Mouse (Mus musculus): Measurements from ENCODE around the gene Zfp526. TPM values are rescaled to one million over a fixed set of nuclear protein-coding genes. Genes with fewer than 3 reads are reported as not detected.

Gene Zfp526
- polyA plus RNA-seq, 1 experiment from 2014 or later: 1.9 TPM

GRCm38 (mm10) chr7:25181814-25182213, 39.4 kb upstream of the Zfp526 start:
- Histone ChIP-seq H3K4me3 (ENCODE audit: low read depth, low read length) (no peak overlapping the region), H3K4me2 (ENCODE audit: low read depth, low read length) (no peak overlapping the region)

DNA sequence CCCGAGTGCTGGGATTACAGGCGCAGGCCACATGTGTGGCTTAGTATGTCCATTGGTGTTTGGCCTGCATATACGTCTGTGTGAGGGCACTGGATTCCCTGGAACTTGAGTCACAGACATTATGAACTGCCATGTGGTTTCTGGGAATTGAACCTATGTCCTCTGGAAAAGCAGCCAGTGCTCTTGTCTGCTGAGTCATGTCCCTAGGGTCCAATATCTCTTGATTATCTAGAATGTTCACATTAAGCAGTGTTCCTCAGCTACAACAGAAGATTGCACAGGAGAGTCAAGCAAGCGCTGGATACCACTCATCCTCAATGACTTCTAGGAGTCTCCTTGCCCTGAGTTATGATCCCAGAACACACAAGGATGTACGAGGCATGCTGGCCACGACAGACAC, 37.1 kb upstream of the Zfp526 start:
- Histone ChIP-seq H3K27ac (ENCODE audit: low read length) (no peak overlapping the region), H3K36me3 (ENCODE audit: control insufficient read depth, insufficient read depth) (no peaks in the 10 kb centered on the region), H3K4me2 (ENCODE audit: low read depth, low read length) (no peak overlapping the region), H3K4me1 (ENCODE audit: control insufficient read depth, low read depth, low read length) (peaks cover 2% of the 10 kb centered on the region), H3K9me3 (replicated peaks; ENCODE audit: control insufficient read depth, low read length) (no peaks in the 10 kb centered on the region), H3K4me3 (ENCODE audit: low read depth, low read length) (no peak overlapping the region), H3K9ac (ENCODE audit: low read depth, low read length) (no peak overlapping the region), H3K27me3 (ENCODE audit: control insufficient read depth, insufficient read depth, low read depth, low read length) (peaks cover 46% of the 10 kb centered on the region)
- no peak for ATAC-seq (ENCODE audit: low read depth)
- 47% methylated on average over 6 of the region's 6 CpGs for WGBS (ENCODE audit: insufficient replicate concordance)

More at GRCm38 (mm10) chr7:25181814-25182213, 39.4 kb upstream of the Zfp526 start:
- no peaks in the 10 kb centered on the region for H3K36me3 ChIP-seq (ENCODE audit: control insufficient read depth, insufficient read depth)
- H3K27me3 ChIP-seq (ENCODE audit: control insufficient read depth, insufficient read depth, low read depth, low read length): peaks cover 69% of the 10 kb centered on the region
- no peak overlapping the region for H3K27ac ChIP-seq (ENCODE audit: low read length)
- H3K9ac ChIP-seq (ENCODE audit: low read depth, low read length): no peak overlapping the region
- ATAC-seq (ENCODE audit: low read depth): no peak
- no peaks in the 10 kb centered on the region for H3K9me3 ChIP-seq (replicated peaks; ENCODE audit: control insufficient read depth, low read length)
- H3K4me1 ChIP-seq (ENCODE audit: control insufficient read depth, low read depth, low read length): no peaks in the 10 kb centered on the region; the same call in none of the 2 replicates
- 7% methylated on average over 21 of the region's 21 CpGs for WGBS (ENCODE audit: insufficient replicate concordance)

- Histone ChIP-seq H3K4me1 (ENCODE audit: control insufficient read depth, low read depth, low read length) (peaks cover 2% of the 10 kb centered on the region; the same call in 1 of the 2 replicates), H3K9me3 (replicated peaks; ENCODE audit: control insufficient read depth, low read length) (no peaks in the 10 kb centered on the region), H3K4me3 (ENCODE audit: low read depth, low read length) (no peak overlapping the region), H3K36me3 (ENCODE audit: control insufficient read depth, insufficient read depth) (no peaks in the 10 kb centered on the region), H3K4me2 (ENCODE audit: low read depth, low read length) (no peak overlapping the region), H3K27me3 (ENCODE audit: control insufficient read depth, insufficient read depth, low read depth, low read length) (peaks cover 7% of the 10 kb centered on the region), H3K27ac (ENCODE audit: low read length) (no peak overlapping the region), H3K9ac (ENCODE audit: low read depth, low read length) (no peak overlapping the region)
- ATAC-seq (ENCODE audit: low read depth): peak; percentile 64
- 27% methylated on average over 21 of the region's 21 CpGs for WGBS (ENCODE audit: insufficient replicate concordance)
These were observed 33.3 kb upstream of the Zfp526 start for GRCm38 (mm10) chr7:25187662-25188650.

- 75% methylated on average over 11 of the region's 11 CpGs for WGBS (ENCODE audit: insufficient replicate concordance)
- H3K27me3 ChIP-seq (ENCODE audit: control insufficient read depth, insufficient read depth, low read depth, low read length): no peaks in the 10 kb centered on the region
- H3K27ac ChIP-seq (ENCODE audit: low read length): no peak overlapping the region
- H3K4me3 ChIP-seq (ENCODE audit: low read depth, low read length): no peak overlapping the region
- ATAC-seq (ENCODE audit: low read depth): no peak
- H3K4me1 ChIP-seq (ENCODE audit: control insufficient read depth, low read depth, low read length): peaks cover 18% of the 10 kb centered on the region
- H3K36me3 ChIP-seq (ENCODE audit: control insufficient read depth, insufficient read depth): no peaks in the 10 kb centered on the region
- no peak overlapping the region for H3K4me2 ChIP-seq (ENCODE audit: low read depth, low read length)
- H3K9me3 ChIP-seq (replicated peaks; ENCODE audit: control insufficient read depth, low read length): no peaks in the 10 kb centered on the region
- no peak overlapping the region for H3K9ac ChIP-seq (ENCODE audit: low read depth, low read length)
These were observed 30.4 kb upstream of the Zfp526 start for GRCm38 (mm10) chr7:25190806-25191205.

DNA sequence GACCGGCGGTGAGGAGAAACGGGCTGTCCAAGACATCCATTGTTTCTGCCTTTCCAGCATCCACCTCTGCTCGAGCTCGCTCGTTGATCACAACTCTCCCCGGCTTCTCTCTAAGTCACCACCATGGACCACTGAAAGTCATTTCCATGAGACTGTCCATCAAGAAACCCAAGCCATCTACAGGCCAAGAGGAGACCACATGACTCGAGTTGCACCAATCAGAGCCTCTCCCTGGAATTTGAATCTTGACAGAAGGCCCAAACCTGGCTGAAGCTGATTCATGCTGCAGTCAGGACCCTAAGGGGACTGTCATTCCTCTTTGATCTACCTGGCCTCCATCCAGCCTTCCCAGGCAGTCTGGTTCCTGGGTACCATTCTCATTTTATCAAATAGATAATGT, 29.1 kb upstream of the Zfp526 start:
- Histone ChIP-seq H3K27ac (ENCODE audit: low read length) (no peak overlapping the region), H3K9ac (ENCODE audit: low read depth, low read length) (no peak overlapping the region), H3K4me2 (ENCODE audit: low read depth, low read length) (no peak overlapping the region), H3K36me3 (ENCODE audit: control insufficient read depth, insufficient read depth) (no peaks in the 10 kb centered on the region), H3K4me1 (ENCODE audit: control insufficient read depth, low read depth, low read length) (peaks cover 28% of the 10 kb centered on the region), H3K27me3 (ENCODE audit: control insufficient read depth, insufficient read depth, low read depth, low read length) (no peaks in the 10 kb centered on the region), H3K4me3 (ENCODE audit: low read depth, low read length) (no peak overlapping the region), H3K9me3 (replicated peaks; ENCODE audit: control insufficient read depth, low read length) (no peaks in the 10 kb centered on the region)
- 74% methylated on average over 8 of the region's 8 CpGs for WGBS (ENCODE audit: insufficient replicate concordance)
- ATAC-seq (ENCODE audit: low read depth): no peak

- Histone ChIP-seq H3K4me1 (ENCODE audit: control insufficient read depth, low read depth, low read length) (peaks cover 32% of the 10 kb centered on the region), H3K4me2 (ENCODE audit: low read depth, low read length) (peak overlapping the region; percentile 45; the same call in 1 of the 2 replicates), H3K27ac (ENCODE audit: low read length) (peak overlapping the region; percentile 50), H3K4me3 (ENCODE audit: low read depth, low read length) (no peak overlapping the region), H3K27me3 (ENCODE audit: control insufficient read depth, insufficient read depth, low read depth, low read length) (no peaks in the 10 kb centered on the region), H3K9me3 (replicated peaks; ENCODE audit: control insufficient read depth, low read length) (no peaks in the 10 kb centered on the region), H3K9ac (ENCODE audit: low read depth, low read length) (0 out of 2 replicates have a peak overlapping the region, but pooled peaks have one; percentile 16), H3K36me3 (ENCODE audit: control insufficient read depth, insufficient read depth) (no peaks in the 10 kb centered on the region)
- ATAC-seq (ENCODE audit: low read depth): peak; percentile 96
- 75% methylated on average over 3 of the region's 3 CpGs for whole genome bisulfite sequencing (ENCODE audit: insufficient replicate concordance)
These were observed 26.1 kb upstream of the Zfp526 start for GRCm38 (mm10) chr7:25195148-25195547.

DNA sequence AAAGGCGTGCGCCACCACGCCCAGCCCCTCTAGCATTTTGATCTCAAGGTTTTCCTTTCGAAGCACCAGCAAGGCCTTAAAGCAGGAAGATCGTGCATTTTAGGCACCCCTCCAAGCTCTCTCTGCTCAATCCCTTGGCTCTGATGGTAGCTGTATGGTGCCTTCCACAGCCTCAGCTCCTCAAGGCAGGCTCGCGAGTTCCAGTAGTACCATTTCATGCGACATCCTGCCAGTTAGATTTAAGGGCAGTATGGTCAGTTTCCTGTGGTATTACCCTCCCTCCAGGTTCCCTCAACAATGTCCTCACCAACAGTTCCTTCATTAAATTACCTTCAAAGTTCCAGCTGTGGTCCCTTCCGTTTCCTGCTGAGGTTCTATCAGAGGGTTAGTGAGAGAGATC, 25.1 kb upstream of the Zfp526 start:
- Histone ChIP-seq H3K27ac (ENCODE audit: low read length) (peak overlapping the region; percentile 50), H3K36me3 (ENCODE audit: control insufficient read depth, insufficient read depth) (peaks cover 2% of the 10 kb centered on the region), H3K4me2 (ENCODE audit: low read depth, low read length) (peak overlapping the region; percentile 2; the same call in 1 of the 2 replicates), H3K9me3 (replicated peaks; ENCODE audit: control insufficient read depth, low read length) (no peaks in the 10 kb centered on the region), H3K4me3 (ENCODE audit: low read depth, low read length) (no peak overlapping the region), H3K4me1 (ENCODE audit: control insufficient read depth, low read depth, low read length) (peaks cover 32% of the 10 kb centered on the region), H3K27me3 (ENCODE audit: control insufficient read depth, insufficient read depth, low read depth, low read length) (no peaks in the 10 kb centered on the region), H3K9ac (ENCODE audit: low read depth, low read length) (no peak overlapping the region)
- ATAC-seq (ENCODE audit: low read depth): no peak
- WGBS (ENCODE audit: insufficient replicate concordance): 53% methylated on average over 9 of the region's 9 CpGs

- peak; percentile 44 for ATAC-seq (ENCODE audit: low read depth)
- Histone ChIP-seq H3K4me1 (ENCODE audit: control insufficient read depth, low read depth, low read length) (peaks cover 32% of the 10 kb centered on the region), H3K4me2 (ENCODE audit: low read depth, low read length) (no peak overlapping the region), H3K36me3 (ENCODE audit: control insufficient read depth, insufficient read depth) (peaks cover 12% of the 10 kb centered on the region), H3K9ac (ENCODE audit: low read depth, low read length) (no peak overlapping the region), H3K9me3 (replicated peaks; ENCODE audit: control insufficient read depth, low read length) (no peaks in the 10 kb centered on the region), H3K27me3 (ENCODE audit: control insufficient read depth, insufficient read depth, low read depth, low read length) (no peaks in the 10 kb centered on the region), H3K4me3 (ENCODE audit: low read depth, low read length) (no peak overlapping the region), H3K27ac (ENCODE audit: low read length) (no peak overlapping the region)
- 60% methylated on average over 10 of the region's 10 CpGs for WGBS (ENCODE audit: insufficient replicate concordance)
These were observed 23.7 kb upstream of the Zfp526 start for GRCm38 (mm10) chr7:25197384-25198018.

DNA sequence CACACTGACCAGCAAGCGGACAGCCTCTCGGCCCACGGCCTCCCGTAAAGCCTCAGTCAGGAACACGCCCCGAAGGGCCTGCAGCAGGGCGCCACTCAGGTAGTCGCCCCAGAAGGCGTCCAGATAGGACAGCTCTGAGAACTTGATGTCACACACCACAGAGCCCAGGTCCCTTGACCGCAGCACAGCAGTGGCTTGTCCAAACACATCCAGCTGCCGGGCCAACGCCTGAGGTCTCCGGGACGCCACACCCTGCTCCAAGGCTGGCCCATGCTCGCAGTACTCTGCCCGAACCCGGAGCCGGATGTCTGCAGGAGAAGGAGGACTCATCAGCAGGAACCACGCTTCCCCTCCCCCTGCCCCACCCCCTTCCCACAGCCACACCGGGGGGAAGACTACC, 17.6 kb upstream of the Zfp526 start:
- no peak for ATAC-seq (ENCODE audit: low read depth)
- no peak overlapping the region for H3K4me2 ChIP-seq (ENCODE audit: low read depth, low read length)
- no peak overlapping the region for H3K4me3 ChIP-seq (ENCODE audit: low read depth, low read length)
- no peaks in the 10 kb centered on the region for H3K27me3 ChIP-seq (ENCODE audit: control insufficient read depth, insufficient read depth, low read depth, low read length)
- peaks cover 37% of the 10 kb centered on the region for H3K4me1 ChIP-seq (ENCODE audit: control insufficient read depth, low read depth, low read length)
- H3K9me3 ChIP-seq (replicated peaks; ENCODE audit: control insufficient read depth, low read length): no peaks in the 10 kb centered on the region
- H3K27ac ChIP-seq (ENCODE audit: low read length): no peak overlapping the region
- H3K9ac ChIP-seq (ENCODE audit: low read depth, low read length): no peak overlapping the region
- WGBS (ENCODE audit: insufficient replicate concordance): 83% methylated on average over 19 of the region's 20 CpGs
- peaks cover 73% of the 10 kb centered on the region for H3K36me3 ChIP-seq (ENCODE audit: control insufficient read depth, insufficient read depth)

Measured in liver, embryonic 16.5 days (tissue).